Mouse (Mus musculus) CH12.LX (cell line): ENCODE results near the gene Tmcc1. TPM values are rescaled to one million over a fixed set of nuclear protein-coding genes. Genes with fewer than 3 reads are reported as not detected.

Experiments used
- DNase-seq: peaks from one replicate; pipeline ENCODE4 v3.0.0-alpha.2; 2013; ENCODE audit errors: extremely low read depth
- H3K27ac ChIP-seq: 2 replicates; pipeline ENCODE4 v1.5.1; 2012; ENCODE audit warnings: low read depth, mild to moderate bottlenecking, control low read depth, moderate library complexity; ENCODE audit not compliant: insufficient read depth
- H3K27me3 ChIP-seq: replicated peaks from 2 replicates; pipeline ENCODE3; 2012; ENCODE audit warnings: inconsistent platforms
- H3K36me3 ChIP-seq, 2 experiments: replicated peaks in 1 of 2; 2 replicates each; pipeline versions ENCODE3 to v1.6.1; 2012; ENCODE audit warnings: inconsistent platforms in 1 of 2, low read length in 1 of 2, mild to moderate bottlenecking in 1 of 2, mixed read lengths in 1 of 2, moderate library complexity in 1 of 2; ENCODE audit not compliant: control insufficient read depth in 1 of 2, insufficient read depth in 1 of 2
- H3K4me1 ChIP-seq, 2 experiments: 2 replicates each; pipeline ENCODE4 v1.6.1; 2012; ENCODE audit warnings: inconsistent platforms in 1 of 2, moderate library complexity in 1 of 2; ENCODE audit not compliant: insufficient read depth in 2 of 2, control insufficient read depth in 1 of 2
- H3K4me2 ChIP-seq: 2 replicates; pipeline ENCODE4 v1.6.1; 2012; ENCODE audit warnings: low read depth, mild to moderate bottlenecking, control low read depth; ENCODE audit not compliant: poor library complexity, insufficient read depth, severe bottlenecking
- H3K4me3 ChIP-seq, 3 experiments: fragments of 150-350 bp in 1 of 3; sonication (generic) in 1 of 3; replicated peaks in 1 of 3; 2 replicates each; pipeline versions ENCODE3 to v1.5.1; 2011 to 2012; ENCODE audit warnings: low read depth in 2 of 3, low read length in 2 of 3, mild to moderate bottlenecking in 2 of 3, moderate library complexity in 2 of 3, control low read depth in 1 of 3, improper control_type of control experiment in 1 of 3, inconsistent platforms in 1 of 3, mixed read lengths in 1 of 3; ENCODE audit not compliant: poor library complexity in 1 of 3
- H3K79me2 ChIP-seq: replicated peaks from 2 replicates; pipeline ENCODE4 v1.6.1; 2012; ENCODE audit warnings: mild to moderate bottlenecking, moderate library complexity; ENCODE audit not compliant: control insufficient read depth, poor library complexity, insufficient read depth, severe bottlenecking; ENCODE audit errors: extremely low read depth
- H3K9ac ChIP-seq: 2 replicates; pipeline ENCODE4 v1.6.1; 2012; ENCODE audit warnings: low read depth, mild to moderate bottlenecking, control low read depth, moderate library complexity; ENCODE audit not compliant: insufficient read depth
- H3K9me3 ChIP-seq: replicated peaks from 2 replicates; pipeline ENCODE3; 2012; ENCODE audit warnings: low read length, inconsistent platforms, mixed read lengths
- BHLHE40 ChIP-seq: IDR thresholded peaks from 2 replicates; pipeline ENCODE4 v1.6.1; 2011; ENCODE audit warnings: mild to moderate bottlenecking, low read depth, low read length, improper control_type of control experiment
- CHD1 ChIP-seq: IDR thresholded peaks from 2 replicates; pipeline ENCODE4 v1.6.1; 2012; ENCODE audit warnings: low read depth, low read length, improper control_type of control experiment, inconsistent platforms
- CHD2 ChIP-seq: IDR thresholded peaks from 2 replicates; pipeline ENCODE4 v1.6.1; 2011; ENCODE audit warnings: low read length, improper control_type of control experiment
- CTCF ChIP-seq, 2 experiments: IDR thresholded peaks in 1 of 2; conservative IDR thresholded peaks in 1 of 2; 2 replicates each; pipeline ENCODE4 v1.5.1; 2011 to 2012; ENCODE audit warnings: low read depth in 2 of 2, low read length in 2 of 2, improper control_type of control experiment in 1 of 2, inconsistent platforms in 1 of 2, mild to moderate bottlenecking in 1 of 2, moderate library complexity in 1 of 2
- ELF1 ChIP-seq: IDR thresholded peaks from 2 replicates; pipeline ENCODE4 v1.6.1; 2014; ENCODE audit warnings: low read depth, mild to moderate bottlenecking, inconsistent platforms, low read length, improper control_type of control experiment
- EP300 ChIP-seq: IDR thresholded peaks from 2 replicates; pipeline ENCODE4 v1.6.1; 2011; ENCODE audit warnings: low read length, improper control_type of control experiment
- ETS1 ChIP-seq: conservative IDR thresholded peaks from 2 replicates; pipeline ENCODE4 v1.6.1; 2012; ENCODE audit warnings: low read depth, mild to moderate bottlenecking, inconsistent platforms, low read length, improper control_type of control experiment, moderate library complexity
- IRF4 ChIP-seq: IDR thresholded peaks from 2 replicates; pipeline ENCODE4 v1.6.1; 2014; ENCODE audit warnings: low read depth, mild to moderate bottlenecking, inconsistent platforms, low read length, improper control_type of control experiment
- JUND ChIP-seq: conservative IDR thresholded peaks from 2 replicates; pipeline ENCODE4 v1.6.1; 2011; ENCODE audit warnings: low read depth, low read length, improper control_type of control experiment
- KAT2A ChIP-seq: IDR thresholded peaks from 2 replicates; pipeline ENCODE4 v1.6.1; 2012; ENCODE audit warnings: low read length, improper control_type of control experiment, inconsistent platforms; ENCODE audit not compliant: insufficient replicate concordance
- MAX ChIP-seq: IDR thresholded peaks from 2 replicates; pipeline ENCODE4 v1.6.1; 2011; ENCODE audit warnings: low read length, improper control_type of control experiment
- MAZ ChIP-seq: IDR thresholded peaks from 2 replicates; pipeline ENCODE4 v1.6.1; 2012; ENCODE audit warnings: low read depth, mild to moderate bottlenecking, inconsistent platforms, low read length, improper control_type of control experiment, moderate library complexity
- MEF2A ChIP-seq: IDR thresholded peaks from 2 replicates; pipeline ENCODE4 v1.6.1; 2014; ENCODE audit warnings: low read depth, mild to moderate bottlenecking, inconsistent platforms, low read length, improper control_type of control experiment, borderline replicate concordance
- MXI1 ChIP-seq: IDR thresholded peaks from 2 replicates; pipeline ENCODE4 v1.6.1; 2011; ENCODE audit warnings: mild to moderate bottlenecking, low read depth, low read length, improper control_type of control experiment
- NELFE ChIP-seq: IDR thresholded peaks from 2 replicates; pipeline ENCODE4 v1.6.1; 2011; ENCODE audit warnings: low read depth, low read length, improper control_type of control experiment
- NRF1 ChIP-seq: IDR thresholded peaks from 2 replicates; pipeline ENCODE4 v1.6.1; 2014; ENCODE audit warnings: low read depth, mild to moderate bottlenecking, inconsistent platforms, low read length, improper control_type of control experiment, moderate library complexity
- PAX5 ChIP-seq: IDR thresholded peaks from 2 replicates; pipeline ENCODE4 v1.6.1; 2012; ENCODE audit warnings: low read length, inconsistent platforms, mixed read lengths
- POLR2AphosphoS2 ChIP-seq: IDR thresholded peaks from 2 replicates; pipeline ENCODE4 v1.6.1; 2011; ENCODE audit warnings: low read depth, low read length, improper control_type of control experiment
- SMC3 ChIP-seq: IDR thresholded peaks from 2 replicates; pipeline ENCODE4 v1.6.1; 2011; ENCODE audit warnings: low read depth, low read length, improper control_type of control experiment
- TBP ChIP-seq: conservative IDR thresholded peaks from 2 replicates; pipeline ENCODE4 v1.6.1; 2011; ENCODE audit warnings: low read depth, low read length, improper control_type of control experiment
- TCF12 ChIP-seq: IDR thresholded peaks from 2 replicates; pipeline ENCODE4 v1.6.1; 2014; ENCODE audit warnings: low read depth, mild to moderate bottlenecking, inconsistent platforms, low read length, improper control_type of control experiment
- USF2 ChIP-seq: conservative IDR thresholded peaks from 2 replicates; pipeline ENCODE4 v1.6.1; 2011; ENCODE audit warnings: low read depth, low read length, improper control_type of control experiment
- ZC3H11A ChIP-seq: IDR thresholded peaks from 2 replicates; pipeline ENCODE4 v1.6.1; 2012; ENCODE audit warnings: low read depth, mild to moderate bottlenecking, inconsistent platforms, low read length, improper control_type of control experiment
- dilution Hi-C: fragments of 300-500 bp; cut with MboI; formaldehyde crosslinking; loops from 2 replicates; pipeline ENCODE4 v1.14.3; 2020; ENCODE audit warnings: low sequenced_read_pairs; ENCODE audit not compliant: extremely low pct_unique_long_range_greater_than_20kb, extremely low pct_ligation_motif_present
- in situ Hi-C: fragments of 300-500 bp; cut with MboI; formaldehyde crosslinking; loops from 3 replicates; pipeline ENCODE4 v1.14.3; 2019; ENCODE audit warnings: low sequenced_read_pairs, low pct_ligation_motif_present, low pct_unique_long_range_greater_than_20kb, mixed read lengths
- polyA plus RNA-seq: library from polyadenylated mRNA; unstranded; fragments of >175 nt; gene quantifications from 2 replicates; pipeline ENCODE4 v1.2.1, GENCODE M21; 2012; ENCODE audit warnings: low read depth; ENCODE audit not compliant: insufficient read length
- total RNA-seq, 2 experiments: library from RNA; depleted of rRNA; stranded (reverse); fragments of 300-350 nt in 1 of 2; fragments of >200 nt in 1 of 2; gene quantifications; 2 replicates each; pipeline ENCODE4 v1.2.3; 2012 to 2014

Tmcc1 gene
- total and polyA plus RNA-seq, 3 experiments: 3.6 to 60.8 (median 3.7) TPM

GRCm38 (mm10) chr6:115987096-115987747, 206.1 kb downstream of the Tmcc1 start (continued):
- TF ChIP-seq PAX5 (no peak), CTCF (conservative IDR thresholded peaks at IDR 0.05 in 1 of 2, IDR thresholded peaks at IDR 0.05 in 1 of 2; ENCODE audit: low read depth in 2 of 2, low read length in 2 of 2) (no peak), JUND (no peak)

- Histone ChIP-seq H3K27ac (peak overlapping the region; percentile 97), H3K36me3 (peaks cover 0 to 11% of the 10 kb centered on the region in 2 experiments), H3K79me2 (peaks cover 40% of the 10 kb centered on the region), H3K9me3 (no peaks in the 10 kb centered on the region), H3K4me2 (peak overlapping the region; percentile 71), H3K9ac (peak overlapping the region; percentile 27), H3K4me3 (peak overlapping the region in 1 of 3 experiments; percentile 8), H3K4me1 (peaks cover 48 to 92% of the 10 kb centered on the region in 2 experiments), H3K27me3 (no peaks in the 10 kb centered on the region)
- TF ChIP-seq MEF2A: no peak
- TF ChIP-seq MXI1: no peak
- TF ChIP-seq NRF1: 0 out of 2 replicates have a peak, but pooled peaks have one; percentile 11
- TF ChIP-seq PAX5: no peak
- peak; percentile 86 for TF ChIP-seq TCF12
- 0 out of 2 replicates have a peak, but pooled peaks have one; percentile 37 for TF ChIP-seq KAT2A
- TF ChIP-seq NELFE: no peak
- TF ChIP-seq JUND: no peak
- TF ChIP-seq CHD1: no peak
- TF ChIP-seq SMC3: no peak
- peak; percentile 90 for TF ChIP-seq ETS1
- no peak for TF ChIP-seq POLR2AphosphoS2
- TF ChIP-seq EP300: peak; percentile 54
- TF ChIP-seq BHLHE40: peak; percentile 68
- TF ChIP-seq MAX: peak; percentile 24; the same call in 1 of the 2 replicates
- TF ChIP-seq IRF4: peak; percentile 57; the same call in 1 of the 2 replicates
- peak; percentile 15; the same call in 1 of the 2 replicates for TF ChIP-seq ELF1
- TF ChIP-seq MAZ: no peak
- no peak for TF ChIP-seq TBP
- TF ChIP-seq CTCF (conservative IDR thresholded peaks at IDR 0.05 in 1 of 2, IDR thresholded peaks at IDR 0.05 in 1 of 2; ENCODE audit: low read depth in 2 of 2, low read length in 2 of 2): no peak
- peak; percentile 67; the same call in 1 of the 2 replicates for TF ChIP-seq CHD2
- TF ChIP-seq USF2: no peak
- TF ChIP-seq ZC3H11A: no peak
- dilution Hi-C loops: no loop called here
- peak; percentile 65 for DNase-seq
- in situ Hi-C loops: no loop called here
These were observed 206.7 kb downstream of the Tmcc1 start for GRCm38 (mm10) chr6:115986472-115987095.
